Mouse (Mus musculus): ENCODE results near the gene Gm26661.

DNA sequence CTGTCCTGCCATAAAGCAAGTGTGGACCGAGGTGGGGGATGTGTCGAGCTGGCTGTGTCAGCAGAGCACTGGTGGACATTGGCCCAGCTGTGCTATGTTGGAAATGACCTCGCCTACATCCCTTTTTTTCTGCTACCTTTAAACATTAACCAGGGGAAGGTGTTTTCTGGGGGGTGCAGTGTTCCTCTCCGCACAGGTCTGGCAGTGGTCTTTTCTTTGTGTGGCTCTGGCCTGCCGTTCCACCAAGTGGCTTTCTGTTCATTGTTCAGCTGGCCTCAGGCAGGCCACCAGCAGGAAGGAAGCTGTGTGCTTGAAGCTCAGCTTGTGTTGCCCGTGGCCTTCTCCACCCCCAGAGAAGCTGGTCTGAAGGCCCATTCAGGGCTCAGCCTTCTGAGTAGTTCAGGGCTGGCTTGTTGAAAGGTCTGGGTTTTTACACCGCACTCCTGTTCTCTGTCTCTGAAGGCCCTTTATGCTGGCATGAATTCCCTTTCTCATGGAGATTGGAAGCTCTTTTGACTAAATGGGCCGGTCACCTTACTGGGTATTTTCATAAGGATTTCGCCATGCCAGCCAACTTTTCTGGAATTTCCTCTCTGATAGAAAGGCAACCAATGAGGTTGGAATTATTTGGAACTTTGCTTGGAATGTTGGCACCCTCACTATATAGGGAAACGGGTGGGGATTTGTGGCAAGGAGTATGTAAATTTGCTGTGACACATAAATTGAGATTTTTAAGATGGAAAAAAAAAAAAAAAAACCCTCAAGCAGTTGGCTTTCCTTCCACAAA, 35.0 kb downstream of the Gm26661 start:
- TF ChIP-seq CTCF (IDR thresholded peaks at IDR 0.05; ENCODE audit: low read depth), result no peak
- TF ChIP-seq EP300 (IDR thresholded peaks at IDR 0.05; ENCODE audit: low read depth), result no peak
